Mouse (Mus musculus) forebrain, embryonic 16.5 days (tissue): Measurements from ENCODE around the gene Olfr788. TPM values are rescaled to one million over a fixed set of nuclear protein-coding genes. Genes with fewer than 3 reads are reported as not detected.

Experiments used
- polyA plus RNA-seq: library from polyadenylated mRNA; unstranded; fragments of >200 nt; fragmentation: Nextera tagmentation; extraction: Ambion mirVana; gene quantifications from 2 replicates; pipeline ENCODE4 v1.2.1, GENCODE M21; 2015

The Olfr788 gene
- polyA plus RNA-seq, 1 experiment from 2014 or later, result not detected

Other genes with a start within 250 kb of the Olfr788 start
- not detected in 2 replicates for gene Olfr774, start 234.8 kb upstream of the Olfr788 start, polyA plus RNA-seq
- not detected in 2 replicates for gene Olfr775, start 222.6 kb upstream of the Olfr788 start, polyA plus RNA-seq
- gene Olfr776, start 211.9 kb upstream of the Olfr788 start, polyA plus RNA-seq, result not detected in 2 replicates
- gene Olfr777, start 199.5 kb upstream of the Olfr788 start, polyA plus RNA-seq, result 0.09 TPM in 1 of 2 replicates, not detected in the other
- not detected in 2 replicates for gene Olfr780, start 152.9 kb upstream of the Olfr788 start, polyA plus RNA-seq
- gene Olfr781, start 142.1 kb upstream of the Olfr788 start, polyA plus RNA-seq, result not detected in 2 replicates
- gene Olfr782, start 122.1 kb upstream of the Olfr788 start, polyA plus RNA-seq, result not detected in 2 replicates
- 0.07 and 0.15 TPM in 2 replicates for gene Olfr784, start 86.9 kb upstream of the Olfr788 start, polyA plus RNA-seq
- gene Olfr785, start 65.6 kb upstream of the Olfr788 start, polyA plus RNA-seq, result not detected in 2 replicates
- not detected in 2 replicates for gene Olfr786, start 43.7 kb upstream of the Olfr788 start, polyA plus RNA-seq
- gene Olfr787, start 9.1 kb upstream of the Olfr788 start, polyA plus RNA-seq, result not detected in 2 replicates
- gene Olfr789, start 13.8 kb downstream of the Olfr788 start, polyA plus RNA-seq, result not detected in 2 replicates
- not detected in 2 replicates for gene Olfr790, start 27.5 kb downstream of the Olfr788 start, polyA plus RNA-seq
- gene Olfr791, start 50.8 kb downstream of the Olfr788 start, polyA plus RNA-seq, result not detected in 2 replicates
- not detected in 2 replicates for gene Olfr792, start 68.2 kb downstream of the Olfr788 start, polyA plus RNA-seq
- not detected in 2 replicates for gene Olfr794, start 96.7 kb downstream of the Olfr788 start, polyA plus RNA-seq
- gene Olfr796, start 141.6 kb downstream of the Olfr788 start, polyA plus RNA-seq, result not detected in 2 replicates
- gene Olfr798, start 156.9 kb downstream of the Olfr788 start, polyA plus RNA-seq, result not detected in 2 replicates
- not detected in 2 replicates for gene Olfr799, start 166.5 kb downstream of the Olfr788 start, polyA plus RNA-seq
- not detected in 2 replicates for gene Olfr800, start 186.7 kb downstream of the Olfr788 start, polyA plus RNA-seq
- not detected in 2 replicates for gene Olfr801, start 202.9 kb downstream of the Olfr788 start, polyA plus RNA-seq
- 0.06 TPM in 1 of 2 replicates, not detected in the other for gene Olfr802, start 217.2 kb downstream of the Olfr788 start, polyA plus RNA-seq
- gene Olfr803, start 223.3 kb downstream of the Olfr788 start, polyA plus RNA-seq, result not detected in 2 replicates
- gene Olfr804, start 232.2 kb downstream of the Olfr788 start, polyA plus RNA-seq, result not detected in 2 replicates